Mouse (Mus musculus) lung, postnatal 0 days (tissue): ENCODE results near the gene Aplp1. TPM values are rescaled to one million over a fixed set of nuclear protein-coding genes. Genes with fewer than 3 reads are reported as not detected.

ENCODE experiments used
- ATAC-seq: fragments of 200-750 bp; cut with Nextera tagmentation; 2 replicates; pipeline ENCODE4 v1.8.0; 2017; ENCODE audit warnings: moderate library complexity
- DNase-seq: peaks from one replicate; pipeline ENCODE4 v3.0.0-alpha.2; 2016; ENCODE audit warnings: low spot score
- H3K27ac ChIP-seq: fragments of 300-500 bp; sonication (generic); 2 replicates; pipeline ENCODE4 v1.5.1; 2014; ENCODE audit warnings: antibody characterized with exemption, mild to moderate bottlenecking, low read length, mixed read lengths
- H3K27me3 ChIP-seq: fragments of 300-500 bp; sonication (generic); replicated peaks from 2 replicates; pipeline ENCODE4 v1.6.1; 2014; ENCODE audit warnings: low read length, mixed read lengths; ENCODE audit not compliant: insufficient read depth
- H3K36me3 ChIP-seq: fragments of 300-500 bp; sonication (generic); 2 replicates; pipeline ENCODE4 v1.6.1; 2014; ENCODE audit warnings: low read length, mixed read lengths; ENCODE audit not compliant: insufficient read depth
- H3K4me1 ChIP-seq: fragments of 300-500 bp; sonication (generic); 2 replicates; pipeline ENCODE4 v1.6.1; 2014; ENCODE audit warnings: antibody characterized with exemption, low read depth, low read length, mixed read lengths; ENCODE audit not compliant: insufficient read depth
- H3K4me2 ChIP-seq: fragments of 300-500 bp; sonication (generic); replicated peaks from 2 replicates; pipeline ENCODE4 v1.6.1; 2014; ENCODE audit warnings: low read depth, mild to moderate bottlenecking, low read length, moderate library complexity, mixed read lengths
- H3K4me3 ChIP-seq: fragments of 300-500 bp; sonication (generic); 2 replicates; pipeline ENCODE4 v1.5.1; 2014; ENCODE audit warnings: low read depth, low read length
- H3K9ac ChIP-seq: fragments of 300-500 bp; sonication (generic); replicated peaks from 2 replicates; pipeline ENCODE4 v1.6.1; 2014; ENCODE audit warnings: low read depth, mild to moderate bottlenecking
- H3K9me3 ChIP-seq: fragments of 300-500 bp; sonication (generic); 2 replicates; pipeline ENCODE4 v1.6.1; 2016; ENCODE audit warnings: low read length, mixed read lengths
- CTCF ChIP-seq: IDR thresholded peaks from 2 replicates; pipeline ENCODE4 v1.5.1; 2016; ENCODE audit warnings: antibody characterized with exemption, mild to moderate bottlenecking
- EP300 ChIP-seq: IDR thresholded peaks from 2 replicates; pipeline ENCODE4 v1.6.1; 2016; ENCODE audit warnings: antibody characterized with exemption, mild to moderate bottlenecking, control low read depth
- WGBS: fragments of 180-500 bp; shearing (Covaris S2); extraction: QIAGEN DNeasy Blood & Tissue Kit; methylation state at CpG from one replicate; pipeline ENCODE4 v1.1.7; 2014; 5-methylcytosine and 5-hydroxymethylcytosine counted together
- polyA plus RNA-seq: library from polyadenylated mRNA; unstranded; fragments of >200 nt; fragmentation: Nextera tagmentation; extraction: Ambion mirVana; gene quantifications from 2 replicates; pipeline ENCODE4 v1.2.1, GENCODE M21; 2015

Gene Aplp1
- polyA plus RNA-seq, 1 experiment from 2014 or later = 6.8 TPM

DNA sequence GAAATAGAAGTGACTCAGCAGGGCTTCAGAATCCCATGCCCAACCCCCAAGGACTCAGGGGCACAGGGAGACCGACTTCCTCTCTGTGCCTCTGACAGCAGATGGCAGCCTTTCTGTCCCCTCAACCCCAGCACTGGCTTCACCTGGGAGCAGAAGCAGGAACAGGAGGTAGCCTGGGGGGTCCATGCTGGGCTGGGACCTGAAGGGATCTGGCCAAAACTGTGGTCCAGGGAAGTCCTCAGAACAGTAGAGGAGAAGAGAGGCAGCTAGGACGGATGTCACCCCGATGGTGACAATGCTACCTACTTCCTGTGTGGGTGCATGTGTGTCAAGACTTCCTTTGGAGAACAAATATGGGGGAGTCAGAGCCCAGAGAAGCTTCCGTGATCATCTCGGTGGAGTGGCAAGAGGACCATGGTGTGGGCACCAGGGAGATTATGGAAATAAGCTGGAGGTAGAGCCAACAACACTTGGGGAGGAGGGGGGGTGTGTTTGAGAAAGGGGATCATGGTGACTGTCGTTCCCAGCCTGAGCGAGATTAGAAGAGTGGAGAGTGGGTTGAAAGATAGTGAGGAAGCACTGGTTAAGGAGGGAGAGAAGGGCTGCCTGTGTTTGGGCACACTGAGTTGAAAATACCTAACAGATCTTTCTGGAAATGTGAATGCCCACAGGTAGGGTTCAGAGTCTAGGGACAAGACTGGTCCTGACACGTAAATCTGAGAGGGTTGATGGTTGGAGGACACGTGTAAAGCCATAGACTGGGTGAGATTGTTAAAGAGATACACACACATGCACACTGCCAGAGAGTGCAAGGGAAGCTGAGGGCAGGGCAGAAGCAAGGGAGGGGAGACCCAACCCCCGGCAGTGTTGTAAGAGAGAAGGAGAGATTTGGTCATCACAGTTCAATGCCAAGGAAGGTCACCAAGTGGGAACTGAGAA, 25.5 kb downstream of the Aplp1 start, which contains the start of gene Hcst:
Hcst (minus strand) TSS at position 294 of the 939 bp plus-strand sequence.
- WGBS = 44% methylated on average over 10 of the region's 10 CpGs
- Histone ChIP-seq H3K4me2 (0 out of 2 replicates have a peak within 1 kb of the TSS, but pooled peaks have one; percentile 5), H3K27ac (peak within 1 kb of the TSS; percentile 40; the same call in 1 of the 2 replicates), H3K4me1 (no peaks in the 10 kb centered on the region), H3K27me3 (no peaks in the 10 kb centered on the region), H3K4me3 (no peak within 1 kb of the TSS), H3K9ac (no peak within 1 kb of the TSS), H3K9me3 (no peaks in the 10 kb centered on the region), H3K36me3 (no peaks in the 10 kb centered on the region)
- no peak for TF ChIP-seq EP300
- DNase-seq (peak; percentile 37), ATAC-seq (peak; percentile 24; the same call in 1 of the 2 replicates)

DNA sequence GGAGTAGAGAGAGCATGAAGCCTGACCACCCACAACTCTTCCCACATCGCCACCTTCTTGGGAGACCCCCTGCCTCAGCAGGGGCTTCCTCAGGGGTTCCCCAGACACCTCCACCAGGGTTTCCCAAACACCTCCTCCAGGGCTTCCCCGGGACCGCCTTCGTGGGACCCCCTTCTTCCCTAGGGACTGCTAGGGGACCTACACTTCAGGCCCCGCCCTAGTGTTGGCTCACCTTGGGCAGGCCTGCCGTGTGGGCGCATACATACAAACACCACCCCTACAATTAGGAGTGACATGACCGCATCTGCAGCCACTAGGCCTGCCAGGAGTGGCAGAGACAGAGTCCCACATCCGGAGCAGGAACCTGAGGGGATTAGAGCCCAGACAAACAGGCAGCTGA, 27.5 kb downstream of the Aplp1 start:
- Histone ChIP-seq H3K27me3 (no peaks in the 10 kb centered on the region), H3K4me2 (no peak overlapping the region), H3K9me3 (no peaks in the 10 kb centered on the region), H3K9ac (no peak overlapping the region), H3K4me3 (no peak overlapping the region), H3K27ac (no peak overlapping the region), H3K36me3 (no peaks in the 10 kb centered on the region), H3K4me1 (no peaks in the 10 kb centered on the region)
- no peak for ATAC-seq
- no peak for DNase-seq
- no peak for TF ChIP-seq CTCF
- no peak for TF ChIP-seq EP300
- 62% methylated on average over 9 of the region's 9 CpGs for WGBS

GRCm38 (mm10) chr7:30413596-30413995, 31.7 kb downstream of the Aplp1 start, which contains the start of gene Tyrobp:
Tyrobp (plus strand) TSS chr7:30413760.
- Histone ChIP-seq H3K4me1 (no peaks in the 10 kb centered on the region), H3K4me2 (no peak within 1 kb of the TSS), H3K27me3 (no peaks in the 10 kb centered on the region), H3K9ac (no peak within 1 kb of the TSS), H3K36me3 (no peaks in the 10 kb centered on the region), H3K9me3 (no peaks in the 10 kb centered on the region), H3K27ac (peak within 1 kb of the TSS; percentile 22; the same call in 1 of the 2 replicates), H3K4me3 (no peak within 1 kb of the TSS)
- WGBS = 49% methylated on average over 5 of the region's 5 CpGs
- TF ChIP-seq EP300 = no peak
- no peak for TF ChIP-seq CTCF
- ATAC-seq = peak; percentile 49; the same call in 1 of the 2 replicates
- peak; percentile 29 for DNase-seq

DNA sequence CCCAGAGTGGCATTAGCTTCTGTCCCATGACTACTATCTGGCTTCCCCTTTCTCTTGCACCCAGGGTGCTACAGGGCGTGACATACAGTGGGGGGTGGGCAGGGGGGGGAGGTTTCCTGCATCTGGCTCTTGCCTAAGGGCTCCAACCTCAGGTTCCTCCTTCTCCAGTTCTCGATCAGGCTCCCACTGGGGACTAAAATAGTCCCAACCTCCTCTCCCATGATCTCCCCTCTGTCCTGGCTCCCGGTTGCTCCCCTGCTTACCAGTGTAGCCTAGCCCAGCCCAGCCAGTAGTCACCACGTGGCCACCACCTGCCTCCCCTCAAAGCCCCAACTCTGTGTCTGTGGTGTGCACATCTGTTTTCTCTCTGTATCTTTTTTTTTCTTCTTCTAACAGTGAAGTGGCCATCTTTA, 32.6 kb downstream of the Aplp1 start:
- Histone ChIP-seq H3K9me3 (no peaks in the 10 kb centered on the region), H3K4me1 (no peaks in the 10 kb centered on the region), H3K27me3 (no peaks in the 10 kb centered on the region), H3K9ac (no peak overlapping the region), H3K36me3 (no peaks in the 10 kb centered on the region), H3K4me3 (no peak overlapping the region), H3K27ac (no peak overlapping the region), H3K4me2 (no peak overlapping the region)
- ATAC-seq (peak; percentile 40), DNase-seq (peak; percentile 48)
- WGBS = 58% methylated on average over 4 of the region's 4 CpGs
- no peak for TF ChIP-seq EP300
- no peak for TF ChIP-seq CTCF

DNA sequence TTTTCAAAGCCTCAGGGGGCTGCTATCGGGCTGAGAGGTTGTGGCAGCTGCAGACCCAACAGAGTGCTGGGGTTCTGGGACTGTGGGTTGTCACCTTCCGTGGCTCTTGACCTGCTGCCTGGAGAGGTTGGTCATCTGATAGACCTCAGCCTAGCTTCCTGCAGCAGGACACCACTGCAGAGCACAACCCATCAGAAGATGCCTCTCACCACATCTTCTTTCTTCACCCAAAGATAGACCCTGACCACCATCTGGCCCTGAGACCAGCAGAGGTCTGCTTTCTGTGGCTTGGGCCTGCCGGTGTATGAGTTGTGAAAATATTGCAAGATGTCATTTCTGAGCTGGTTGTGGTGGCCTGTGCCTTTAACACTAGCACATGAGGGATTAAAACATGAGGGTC, 34.3 kb downstream of the Aplp1 start:
- WGBS = 66% methylated on average over 3 of the region's 3 CpGs
- H3K9me3 ChIP-seq = no peaks in the 10 kb centered on the region

DNA sequence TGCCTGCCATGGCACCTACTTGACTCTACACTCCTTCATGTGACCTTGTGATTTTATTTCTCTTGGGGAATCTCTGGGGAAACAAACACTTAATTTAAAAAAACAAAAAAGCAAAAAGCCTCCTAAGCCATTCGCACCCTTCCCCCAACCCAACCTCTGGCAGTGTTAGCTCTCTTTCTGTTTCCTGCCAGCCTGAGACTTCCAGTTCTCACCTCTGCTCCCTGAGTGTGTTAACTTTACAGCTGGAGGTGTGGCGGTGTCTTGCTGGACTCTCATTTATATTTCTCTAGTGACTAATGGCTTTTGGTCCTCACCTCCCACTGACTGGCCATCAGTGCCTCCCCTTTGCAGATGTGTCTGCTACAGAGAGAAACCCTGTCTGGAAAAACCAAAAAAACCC, 35.5 kb downstream of the Aplp1 start:
- TF ChIP-seq EP300 (no peak), CTCF (no peak)
- H3K4me2 ChIP-seq = no peak overlapping the region
- no peaks in the 10 kb centered on the region for H3K36me3 ChIP-seq
- no peak overlapping the region for H3K27ac ChIP-seq
- WGBS = 43% methylated on average over 2 of the region's 2 CpGs
- no peak overlapping the region for H3K4me3 ChIP-seq
- ATAC-seq (no peak), DNase-seq (no peak)
- H3K4me1 ChIP-seq = no peaks in the 10 kb centered on the region
- no peak overlapping the region for H3K9ac ChIP-seq
- H3K27me3 ChIP-seq = no peaks in the 10 kb centered on the region
- H3K9me3 ChIP-seq = no peaks in the 10 kb centered on the region

More for the DNA sequence above, 34.3 kb downstream of the Aplp1 start:
- Histone ChIP-seq H3K27me3 (no peaks in the 10 kb centered on the region), H3K9ac (no peak overlapping the region), H3K27ac (no peak overlapping the region), H3K4me2 (no peak overlapping the region), H3K4me1 (no peaks in the 10 kb centered on the region), H3K36me3 (no peaks in the 10 kb centered on the region), H3K4me3 (no peak overlapping the region)
- ATAC-seq (no peak), DNase-seq (no peak)
- TF ChIP-seq EP300 = no peak
- no peak for TF ChIP-seq CTCF
